Mouse (Mus musculus): ENCODE measurements around the gene Col16a1. TPM values are rescaled to one million over a fixed set of nuclear protein-coding genes. Genes with fewer than 3 reads are reported as not detected.

The Col16a1 gene
- total RNA-seq (2014; rRNA removed) (21.8 and 29.7 TPM in 2 replicates), polyA plus RNA-seq (2015; fragmentation: Nextera tagmentation; extraction: Ambion mirVana) (6.8 and 7.5 TPM in 2 replicates)

- H3K4me3 ChIP-seq (ENCODE audit: low read depth, low read length), result peak within 1 kb of the TSS; percentile 44
- H3K4me2 ChIP-seq (ENCODE audit: low read depth), result peak within 1 kb of the TSS; percentile 90
- peak within 1 kb of the TSS; percentile 66 for H3K27ac ChIP-seq (ENCODE audit: low read depth, low read length)
- H3K27me3 ChIP-seq (ENCODE audit: insufficient read depth, low read length), result no peaks in the 10 kb centered on the region
- H3K9me3 ChIP-seq (ENCODE audit: low read length), result no peaks in the 10 kb centered on the region
- peak; percentile 76 for DNase-seq
- 4% methylated on average over 41 of the region's 46 CpGs for WGBS
- H3K36me3 ChIP-seq (ENCODE audit: insufficient read depth), result no peaks in the 10 kb centered on the region
- peaks cover 11% of the 10 kb centered on the region for H3K4me1 ChIP-seq (ENCODE audit: insufficient read depth)
- H3K9ac ChIP-seq, result peak within 1 kb of the TSS; percentile 64
- peak; percentile 85 for ATAC-seq
- TF ChIP-seq CTCF (IDR thresholded peaks at IDR 0.05; ENCODE audit: low read depth), result no peak
Measured at GRCm38 (mm10) chr4:130047331-130048202, at the start of gene Col16a1. TSS of gene Col16a1 (plus strand) at chr4:130047840.

GRCm38 (mm10) chr4:129998124-129998523 is 49.5 kb upstream of the Col16a1 start:
- peaks cover 14% of the 10 kb centered on the region; the same call in 1 of the 2 replicates for H3K36me3 ChIP-seq (ENCODE audit: insufficient read depth)
- H3K4me1 ChIP-seq (ENCODE audit: insufficient read depth), result peaks cover 23% of the 10 kb centered on the region
- TF ChIP-seq CTCF (IDR thresholded peaks at IDR 0.05; ENCODE audit: low read depth), result no peak
- 0 out of 2 replicates have a peak overlapping the region, but pooled peaks have one; percentile 21 for H3K27ac ChIP-seq (ENCODE audit: low read depth, low read length)
- no peak for DNase-seq
- H3K4me3 ChIP-seq (ENCODE audit: low read depth, low read length), result no peak overlapping the region
- no peaks in the 10 kb centered on the region for H3K9me3 ChIP-seq (ENCODE audit: low read length)
- H3K27me3 ChIP-seq (ENCODE audit: insufficient read depth, low read length), result no peaks in the 10 kb centered on the region
- ATAC-seq, result no peak
- no peak overlapping the region for H3K9ac ChIP-seq
- WGBS, result 71% methylated on average over 11 of the region's 11 CpGs
- no peak overlapping the region for H3K4me2 ChIP-seq (ENCODE audit: low read depth)

GRCm38 (mm10) chr4:130001710-130002109 is 45.9 kb upstream of the Col16a1 start:
- H3K4me3 ChIP-seq (ENCODE audit: low read depth, low read length), result no peak overlapping the region
- peaks cover 10% of the 10 kb centered on the region; the same call in 1 of the 2 replicates for H3K36me3 ChIP-seq (ENCODE audit: insufficient read depth)
- H3K9ac ChIP-seq, result no peak overlapping the region
- no peaks in the 10 kb centered on the region for H3K9me3 ChIP-seq (ENCODE audit: low read length)
- H3K4me2 ChIP-seq (ENCODE audit: low read depth), result no peak overlapping the region
- 26% methylated on average over 5 of the region's 5 CpGs for WGBS
- H3K27ac ChIP-seq (ENCODE audit: low read depth, low read length), result 0 out of 2 replicates have a peak overlapping the region, but pooled peaks have one; percentile 35
- TF ChIP-seq CTCF (IDR thresholded peaks at IDR 0.05; ENCODE audit: low read depth), result no peak
- peaks cover 5% of the 10 kb centered on the region; the same call in 1 of the 2 replicates for H3K4me1 ChIP-seq (ENCODE audit: insufficient read depth)
- DNase-seq (no peak), ATAC-seq (0 out of 2 replicates have a peak, but pooled peaks have one; percentile 26)
- H3K27me3 ChIP-seq (ENCODE audit: insufficient read depth, low read length), result no peaks in the 10 kb centered on the region

- peak; percentile 78 for ATAC-seq
- no peak for TF ChIP-seq CTCF (IDR thresholded peaks at IDR 0.05; ENCODE audit: low read depth)
- peak; percentile 50 for DNase-seq
Measured at GRCm38 (mm10) chr4:130002157-130002556, 45.5 kb upstream of the Col16a1 start.

GRCm38 (mm10) chr4:130005593-130005992 is 42.0 kb upstream of the Col16a1 start:
- H3K27ac ChIP-seq (ENCODE audit: low read depth, low read length), result no peak overlapping the region
- no peak overlapping the region for H3K4me2 ChIP-seq (ENCODE audit: low read depth)
- H3K36me3 ChIP-seq (ENCODE audit: insufficient read depth), result peaks cover 23% of the 10 kb centered on the region
- ATAC-seq (no peak), DNase-seq (no peak)
- 74% methylated on average over 9 of the region's 9 CpGs for WGBS
- H3K4me1 ChIP-seq (ENCODE audit: insufficient read depth), result no peaks in the 10 kb centered on the region
- peak; percentile 46 for TF ChIP-seq CTCF (IDR thresholded peaks at IDR 0.05; ENCODE audit: low read depth)
- no peak overlapping the region for H3K4me3 ChIP-seq (ENCODE audit: low read depth, low read length)
- H3K27me3 ChIP-seq (ENCODE audit: insufficient read depth, low read length), result no peaks in the 10 kb centered on the region
- no peaks in the 10 kb centered on the region for H3K9me3 ChIP-seq (ENCODE audit: low read length)
- no peak overlapping the region for H3K9ac ChIP-seq

More at GRCm38 (mm10) chr4:130002157-130002556, 45.5 kb upstream of the Col16a1 start:
- H3K4me2 ChIP-seq (ENCODE audit: low read depth), result no peak overlapping the region
- H3K36me3 ChIP-seq (ENCODE audit: insufficient read depth), result peaks cover 10% of the 10 kb centered on the region; the same call in 1 of the 2 replicates
- H3K27me3 ChIP-seq (ENCODE audit: insufficient read depth, low read length), result no peaks in the 10 kb centered on the region
- H3K27ac ChIP-seq (ENCODE audit: low read depth, low read length), result 0 out of 2 replicates have a peak overlapping the region, but pooled peaks have one; percentile 35
- WGBS, result 45% methylated on average over 10 of the region's 10 CpGs
- no peak overlapping the region for H3K4me3 ChIP-seq (ENCODE audit: low read depth, low read length)
- peaks cover 5% of the 10 kb centered on the region; the same call in 1 of the 2 replicates for H3K4me1 ChIP-seq (ENCODE audit: insufficient read depth)
- H3K9me3 ChIP-seq (ENCODE audit: low read length), result no peaks in the 10 kb centered on the region
- no peak overlapping the region for H3K9ac ChIP-seq

- Histone ChIP-seq H3K4me1 (ENCODE audit: insufficient read depth) (no peaks in the 10 kb centered on the region), H3K36me3 (ENCODE audit: insufficient read depth) (peaks cover 32% of the 10 kb centered on the region), H3K4me3 (ENCODE audit: low read depth, low read length) (no peak overlapping the region), H3K9ac (no peak overlapping the region), H3K27me3 (ENCODE audit: insufficient read depth, low read length) (no peaks in the 10 kb centered on the region), H3K9me3 (ENCODE audit: low read length) (no peaks in the 10 kb centered on the region), H3K27ac (ENCODE audit: low read depth, low read length) (no peak overlapping the region), H3K4me2 (ENCODE audit: low read depth) (peak overlapping the region; percentile 23; the same call in 1 of the 2 replicates)
- DNase-seq (no peak), ATAC-seq (no peak)
- no peak for TF ChIP-seq CTCF (IDR thresholded peaks at IDR 0.05; ENCODE audit: low read depth)
- 31% methylated on average over 25 of the region's 25 CpGs for WGBS
Measured at GRCm38 (mm10) chr4:130006533-130006932, 41.1 kb upstream of the Col16a1 start.

- 81% methylated on average over 14 of the region's 14 CpGs for WGBS
- Histone ChIP-seq H3K4me3 (ENCODE audit: low read depth, low read length) (no peak overlapping the region), H3K9ac (no peak overlapping the region), H3K27me3 (ENCODE audit: insufficient read depth, low read length) (no peaks in the 10 kb centered on the region), H3K4me1 (ENCODE audit: insufficient read depth) (no peaks in the 10 kb centered on the region), H3K36me3 (ENCODE audit: insufficient read depth) (peaks cover 44% of the 10 kb centered on the region), H3K4me2 (ENCODE audit: low read depth) (no peak overlapping the region), H3K27ac (ENCODE audit: low read depth, low read length) (no peak overlapping the region), H3K9me3 (ENCODE audit: low read length) (no peaks in the 10 kb centered on the region)
- DNase-seq (no peak), ATAC-seq (no peak)
- no peak for TF ChIP-seq CTCF (IDR thresholded peaks at IDR 0.05; ENCODE audit: low read depth)
Measured at GRCm38 (mm10) chr4:130009043-130009442, 38.6 kb upstream of the Col16a1 start.
